ENCODE assay signal across 22 mouse cellular contexts in the genomic region with DNA sequence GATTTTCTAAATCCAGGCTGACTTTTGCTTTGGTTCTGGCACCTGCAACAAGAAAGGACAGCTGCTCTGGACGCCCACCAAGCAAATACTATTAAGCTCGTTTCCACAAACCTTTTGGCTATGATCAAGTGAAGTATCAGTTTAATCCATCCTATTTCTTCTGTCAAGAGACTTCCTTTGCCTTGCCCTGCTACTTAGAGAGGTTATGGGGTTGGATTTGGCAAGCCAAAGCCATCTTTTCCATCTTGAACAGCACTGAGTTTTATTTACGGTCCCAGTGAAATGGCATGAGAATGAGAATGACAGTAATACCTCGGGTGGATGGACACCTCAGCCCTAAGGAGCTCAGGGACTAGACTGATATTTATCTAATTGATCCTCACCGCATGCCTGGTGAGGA.
DNase-seq lines count a peak whose midpoint lies in the region; ATAC-seq lines count a peak whose summit lies in the region.
"Had no signal": no experiment of that assay in that cellular context is flagged by ENCODE, and none has a peak within 500 bp of the region (broad histone marks: within the 10 kb centered on the region; RNA-seq: fewer than 3 reads in every experiment).

No protein-coding gene starts in this region.

- H3K9me3 ChIP-seq in hindbrain, embryonic 11.5 days (ENCODE audit: control insufficient read depth, low read length): no peaks in the 10 kb centered on the region
- no peaks in the 10 kb centered on the region for H3K9me3 ChIP-seq in hindbrain, embryonic 10.5 days
- no peaks in the 10 kb centered on the region for H3K9me3 ChIP-seq in hindbrain, embryonic 13.5 days
- H3K9me3 ChIP-seq in midbrain, embryonic 12.5 days: no peaks in the 10 kb centered on the region
- no peaks in the 10 kb centered on the region for H3K9me3 ChIP-seq in intestine, embryonic 15.5 days
- H3K9me3 ChIP-seq: embryonic facial prominence, embryonic 13.5 days; heart, embryonic 12.5 days; limb, embryonic 12.5 days; liver, embryonic 12.5 days had no signal

- no peaks in the 10 kb centered on the region for H3K4me1 ChIP-seq in hindbrain, embryonic 11.5 days (replicated peaks; ENCODE audit: control insufficient read depth, insufficient read depth, low read length)
- H3K4me1 ChIP-seq in hindbrain, embryonic 10.5 days (replicated peaks): peaks cover 3% of the 10 kb centered on the region; the same call in 1 of the 2 replicates
- H3K4me1 ChIP-seq in hindbrain, embryonic 13.5 days (replicated peaks): peaks cover 14% of the 10 kb centered on the region
- peaks cover 5% of the 10 kb centered on the region; the same call in 1 of the 2 replicates for H3K4me1 ChIP-seq in midbrain, embryonic 12.5 days
- H3K4me1 ChIP-seq in intestine, embryonic 15.5 days (replicated peaks): no peaks in the 10 kb centered on the region
- H3K4me1 ChIP-seq: embryonic facial prominence, embryonic 13.5 days; heart, embryonic 12.5 days; limb, embryonic 12.5 days; liver, embryonic 12.5 days had no signal

- no peak for DNase-seq in hindbrain, embryonic 11.5 days (ENCODE audit: low spot score)
- no peak for DNase-seq in hindbrain, embryonic 10.5 days (ENCODE audit: low spot score)
- peak; percentile 55 for DNase-seq in retina, postnatal 1 day
- no peak for DNase-seq in urinary bladder, adult 18-20 months (ENCODE audit: low spot score in 2 of 2)
- DNase-seq: adrenal gland, postnatal 36 days; B cell, adult 2 months; cerebellum, adult 2 months; forebrain, postnatal 0 days; heart, postnatal 14 days; kidney, adult 2 months; kidney, postnatal 14 days; lung, adult 2 months; lung, postnatal 4 days; right cerebral cortex, adult 18-20 months; thymus, postnatal 36 days had no signal

- H3K4me2 ChIP-seq in hindbrain, embryonic 11.5 days (replicated peaks; ENCODE audit: low read depth, low read length): no peak overlapping the region
- H3K4me2 ChIP-seq in hindbrain, embryonic 13.5 days: no peak overlapping the region
- H3K4me2 ChIP-seq in midbrain, embryonic 12.5 days (replicated peaks): no peak overlapping the region
- H3K4me2 ChIP-seq in intestine, embryonic 15.5 days (replicated peaks): no peak overlapping the region
- H3K4me2 ChIP-seq: embryonic facial prominence, embryonic 13.5 days; heart, embryonic 12.5 days; limb, embryonic 12.5 days; liver, embryonic 12.5 days had no signal

- H3K9ac ChIP-seq in hindbrain, embryonic 11.5 days (ENCODE audit: low read depth, low read length): no peak overlapping the region
- no peak overlapping the region for H3K9ac ChIP-seq in hindbrain, embryonic 13.5 days
- H3K9ac ChIP-seq in midbrain, embryonic 12.5 days (replicated peaks): no peak overlapping the region
- H3K9ac ChIP-seq in intestine, embryonic 15.5 days: no peak overlapping the region
- H3K9ac ChIP-seq: embryonic facial prominence, embryonic 13.5 days; forebrain, postnatal 0 days; heart, embryonic 12.5 days; limb, embryonic 12.5 days; liver, embryonic 12.5 days had no signal

- H3K36me3 ChIP-seq in hindbrain, embryonic 11.5 days (ENCODE audit: control insufficient read depth, insufficient read depth, low read length): no peaks in the 10 kb centered on the region
- no peaks in the 10 kb centered on the region for H3K36me3 ChIP-seq in hindbrain, embryonic 10.5 days
- no peaks in the 10 kb centered on the region for H3K36me3 ChIP-seq in hindbrain, embryonic 13.5 days
- H3K36me3 ChIP-seq in midbrain, embryonic 12.5 days: no peaks in the 10 kb centered on the region
- no peaks in the 10 kb centered on the region for H3K36me3 ChIP-seq in intestine, embryonic 15.5 days
- H3K36me3 ChIP-seq: embryonic facial prominence, embryonic 13.5 days; heart, embryonic 12.5 days; limb, embryonic 12.5 days; liver, embryonic 12.5 days had no signal

- peak overlapping the region; percentile 39; the same call in 1 of the 2 replicates for H3K27ac ChIP-seq in hindbrain, embryonic 11.5 days (ENCODE audit: low read depth, low read length)
- no peak overlapping the region for H3K27ac ChIP-seq in hindbrain, embryonic 10.5 days
- H3K27ac ChIP-seq in hindbrain, embryonic 13.5 days: peak overlapping the region; percentile 52; the same call in 1 of the 2 replicates
- 0 out of 2 replicates have a peak overlapping the region, but pooled peaks have one; percentile 30 for H3K27ac ChIP-seq in midbrain, embryonic 12.5 days (replicated peaks)
- no peak overlapping the region for H3K27ac ChIP-seq in intestine, embryonic 15.5 days
- H3K27ac ChIP-seq: embryonic facial prominence, embryonic 13.5 days; limb, embryonic 12.5 days; liver, embryonic 12.5 days had no signal

- H3K4me3 ChIP-seq in hindbrain, embryonic 11.5 days (ENCODE audit: low read depth, low read length): no peak overlapping the region
- no peak overlapping the region for H3K4me3 ChIP-seq in hindbrain, embryonic 10.5 days
- H3K4me3 ChIP-seq in hindbrain, embryonic 13.5 days: no peak overlapping the region
- no peak overlapping the region for H3K4me3 ChIP-seq in midbrain, embryonic 12.5 days
- no peak overlapping the region for H3K4me3 ChIP-seq in intestine, embryonic 15.5 days (replicated peaks)
- H3K4me3 ChIP-seq: embryonic facial prominence, embryonic 13.5 days; heart, embryonic 12.5 days; limb, embryonic 12.5 days; liver, embryonic 12.5 days had no signal

- WGBS in hindbrain, embryonic 11.5 days: 60% methylated on average over 5 of the region's 5 CpGs
- 75% methylated on average over 5 of the region's 5 CpGs for WGBS in hindbrain, embryonic 10.5 days
- 44% methylated on average over 5 of the region's 5 CpGs for WGBS in hindbrain, embryonic 13.5 days
- 15% methylated on average over 5 of the region's 5 CpGs for WGBS in midbrain, embryonic 12.5 days
- WGBS in intestine, embryonic 15.5 days: 63% methylated on average over 5 of the region's 5 CpGs

- ATAC-seq in hindbrain, embryonic 11.5 days (ENCODE audit: low FRiP score): no peak
- peak; percentile 37; the same call in 1 of the 2 replicates for ATAC-seq in hindbrain, embryonic 13.5 days (ENCODE audit: low FRiP score)
- peak; percentile 50 for ATAC-seq in midbrain, embryonic 12.5 days (ENCODE audit: low FRiP score, low read depth)
- no peak for ATAC-seq in intestine, embryonic 15.5 days
- ATAC-seq: forebrain, postnatal 0 days; liver, embryonic 12.5 days had no signal

- no peaks in the 10 kb centered on the region for H3K27me3 ChIP-seq in hindbrain, embryonic 11.5 days (ENCODE audit: control insufficient read depth, insufficient read depth, low read length)
- no peaks in the 10 kb centered on the region for H3K27me3 ChIP-seq in hindbrain, embryonic 10.5 days (ENCODE audit: insufficient read depth, poor library complexity, severe bottlenecking)
- H3K27me3 ChIP-seq in hindbrain, embryonic 13.5 days: no peaks in the 10 kb centered on the region
- H3K27me3 ChIP-seq in midbrain, embryonic 12.5 days: no peaks in the 10 kb centered on the region
- H3K27me3 ChIP-seq in intestine, embryonic 15.5 days (replicated peaks): no peaks in the 10 kb centered on the region
- H3K27me3 ChIP-seq: embryonic facial prominence, embryonic 13.5 days; heart, embryonic 12.5 days; limb, embryonic 12.5 days; liver, embryonic 12.5 days had no signal

Comparison
In these comparisons a context has a peak if more than half of its experiments do, and no peak if none do; other contexts are left out.
1. ATAC-seq: peak in hindbrain, embryonic 13.5 days (single experiment) and midbrain, embryonic 12.5 days (single experiment); none in hindbrain, embryonic 11.5 days (single experiment) and intestine, embryonic 15.5 days (single experiment).
2. H3K27ac ChIP-seq: peak in hindbrain, embryonic 11.5 days (single experiment), hindbrain, embryonic 13.5 days (single experiment) and midbrain, embryonic 12.5 days (single experiment); none in hindbrain, embryonic 10.5 days (single experiment) and intestine, embryonic 15.5 days (single experiment).